Mouse (Mus musculus): Measurements from ENCODE around the gene 1600012H06Rik. TPM values are rescaled to one million over a fixed set of nuclear protein-coding genes. Genes with fewer than 3 reads are reported as not detected.

The 1600012H06Rik gene
- total RNA-seq, 4 experiments from 2014 or later: 15.0 to 16.6 (median 15.7) TPM

Other genes starting within 250 kb of the 1600012H06Rik start
- 1 to 10 TPM; 4.9 to 7.5 (median 6.1) TPM for gene Thbs2, start 248.9 kb upstream of the 1600012H06Rik start, total RNA-seq (2022)
- 1 to 10 TPM; 2.6 to 3.6 (median 3.1) TPM for gene Wdr27, start within 50 bp of the 1600012H06Rik start, total RNA-seq (2022)
- gene Phf10, start 18.1 kb downstream of the 1600012H06Rik start, total RNA-seq (2022): 10 to 100 TPM; 48.0 to 54.9 (median 50.7) TPM
- gene 9030025P20Rik, start 35.3 kb downstream of the 1600012H06Rik start, total RNA-seq (2022): 1 to 10 TPM; 7.6 to 8.9 (median 8.0) TPM
- gene Gm3417, start 35.6 kb downstream of the 1600012H06Rik start, total RNA-seq (2022): 1 to 10 TPM in 2 of 4 experiments, not detected in 2; 1.4 to 1.5 TPM
- 1 to 10 TPM; 3.0 to 6.0 (median 4.4) TPM for gene Gm3435, start 67.0 kb downstream of the 1600012H06Rik start, total RNA-seq (2022)
- 10 to 100 TPM; 45.4 to 57.1 (median 53.1) TPM for gene Ermard, start 98.0 kb downstream of the 1600012H06Rik start, total RNA-seq (2022)
- 1 to 10 TPM in 2 of 4 experiments, not detected in 2; 1.4 to 1.9 TPM for gene Tcte3, start 98.3 kb downstream of the 1600012H06Rik start, total RNA-seq (2022)
- gene Gm3448, start 98.4 kb downstream of the 1600012H06Rik start, total RNA-seq (2022): 1 to 10 TPM; 6.9 to 9.3 (median 8.1) TPM

Measured in left cerebral cortex, adult 8-10 months (tissue).